Mouse (Mus musculus) neural tube, embryonic 12.5 days (tissue): ENCODE measurements around the gene Ccdc6. TPM values are rescaled to one million over a fixed set of nuclear protein-coding genes. Genes with fewer than 3 reads are reported as not detected.

Experiments used
- ATAC-seq: fragments of 200-750 bp; cut with Nextera tagmentation; 2 replicates; pipeline ENCODE4 v1.8.0; 2017; ENCODE audit warnings: low read depth, mild to moderate bottlenecking, moderate TSS enrichment, moderate library complexity; ENCODE audit not compliant: low FRiP score
- H3K27ac ChIP-seq: fragments of 300-500 bp; sonication (generic); 2 replicates; pipeline ENCODE4 v1.5.1; 2016
- H3K27me3 ChIP-seq: fragments of 300-500 bp; sonication (generic); replicated peaks from 2 replicates; pipeline ENCODE4 v1.6.1; 2016; ENCODE audit warnings: mild to moderate bottlenecking
- H3K36me3 ChIP-seq: fragments of 300-500 bp; sonication (generic); 2 replicates; pipeline ENCODE4 v1.6.1; 2016; ENCODE audit warnings: mild to moderate bottlenecking
- H3K4me1 ChIP-seq: fragments of 300-500 bp; sonication (generic); 2 replicates; pipeline ENCODE4 v1.6.1; 2016
- H3K4me2 ChIP-seq: fragments of 300-500 bp; sonication (generic); replicated peaks from 2 replicates; pipeline ENCODE4 v1.6.1; 2016; ENCODE audit warnings: mild to moderate bottlenecking
- H3K4me3 ChIP-seq: fragments of 300-500 bp; sonication (generic); 2 replicates; pipeline ENCODE4 v1.5.1; 2016
- H3K9ac ChIP-seq: fragments of 300-500 bp; sonication (generic); 2 replicates; pipeline ENCODE4 v1.6.1; 2016; ENCODE audit warnings: mild to moderate bottlenecking
- H3K9me3 ChIP-seq: fragments of 300-500 bp; sonication (generic); 2 replicates; pipeline ENCODE4 v1.6.1; 2016; ENCODE audit warnings: mild to moderate bottlenecking
- WGBS: fragments of 180-500 bp; shearing (Covaris S2); methylation state at CpG from one replicate; pipeline ENCODE4 v1.1.7; 2016; 5-methylcytosine and 5-hydroxymethylcytosine counted together
- polyA plus RNA-seq: library from polyadenylated mRNA; unstranded; fragments of >200 nt; fragmentation: Nextera tagmentation; extraction: Ambion mirVana; gene quantifications from 2 replicates; pipeline ENCODE4 v1.2.1, GENCODE M21; 2016

The Ccdc6 gene
- polyA plus RNA-seq, 1 experiment from 2014 or later = 16.2 TPM

DNA sequence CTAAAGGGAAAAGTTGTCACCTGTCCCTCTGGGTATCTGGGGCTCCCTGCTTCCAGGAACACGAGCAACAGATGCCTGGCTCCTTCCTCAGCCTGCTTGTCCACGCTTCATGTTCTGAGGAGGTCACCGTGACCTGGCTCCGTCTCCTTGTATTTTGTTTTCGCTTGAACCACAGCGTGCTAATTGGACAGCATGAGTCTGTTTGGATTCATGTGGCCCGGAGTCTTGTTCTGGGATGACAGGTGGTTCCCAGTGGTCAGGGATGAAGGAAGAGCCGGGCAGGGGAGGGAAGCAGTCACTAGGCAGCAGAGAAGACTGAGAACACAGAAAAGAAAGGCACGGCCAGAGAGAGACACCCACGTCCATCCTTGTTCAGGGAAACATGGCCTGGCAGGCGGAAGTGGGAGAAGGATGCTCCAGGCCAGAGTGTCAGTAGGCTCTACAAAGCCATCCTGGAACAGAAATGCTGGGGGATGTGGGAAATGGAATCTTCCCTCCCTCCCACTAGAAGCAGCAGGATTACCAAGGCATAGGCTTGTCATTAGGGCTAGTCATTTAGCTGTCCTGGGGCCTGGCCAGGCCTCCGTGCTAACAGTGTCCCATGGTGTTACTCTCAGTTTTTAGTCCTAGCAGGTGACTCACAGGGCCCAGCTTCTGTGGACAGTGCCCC lies 62.9 kb downstream of the Ccdc6 start:
- ATAC-seq = no peak
- Histone ChIP-seq H3K9ac (no peak overlapping the region), H3K9me3 (no peaks in the 10 kb centered on the region), H3K4me3 (no peak overlapping the region), H3K27me3 (no peaks in the 10 kb centered on the region), H3K27ac (no peak overlapping the region), H3K4me2 (no peak overlapping the region), H3K4me1 (no peaks in the 10 kb centered on the region), H3K36me3 (peaks cover 22% of the 10 kb centered on the region)
- 77% methylated on average over 12 of the region's 12 CpGs for WGBS

DNA sequence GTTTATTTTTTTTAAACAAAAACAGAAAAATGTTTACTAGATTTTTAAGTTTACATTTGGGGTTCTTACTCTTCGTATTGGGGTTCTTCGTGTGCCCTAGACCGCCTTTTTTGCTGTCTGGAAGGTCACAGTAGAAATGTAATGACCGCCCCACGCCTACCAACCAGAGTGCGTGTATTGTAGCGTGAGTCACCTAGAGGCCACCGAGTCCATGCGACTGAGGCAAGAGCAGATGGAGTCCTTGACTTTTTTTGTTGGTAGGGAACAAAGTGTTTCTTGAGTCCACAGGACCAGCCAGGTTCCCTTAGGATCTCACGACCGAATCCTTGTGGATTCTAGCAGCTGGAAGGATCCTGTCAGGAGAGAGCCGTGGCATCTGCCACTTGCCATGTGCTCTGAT lies 63.9 kb downstream of the Ccdc6 start:
- ATAC-seq = no peak
- no peaks in the 10 kb centered on the region for H3K9me3 ChIP-seq
- WGBS = 90% methylated on average over 12 of the region's 12 CpGs
- H3K36me3 ChIP-seq = peaks cover 12% of the 10 kb centered on the region
- H3K27me3 ChIP-seq = no peaks in the 10 kb centered on the region
- no peaks in the 10 kb centered on the region for H3K4me1 ChIP-seq
- no peak overlapping the region for H3K4me3 ChIP-seq
- no peak overlapping the region for H3K4me2 ChIP-seq
- no peak overlapping the region for H3K27ac ChIP-seq
- no peak overlapping the region for H3K9ac ChIP-seq

DNA sequence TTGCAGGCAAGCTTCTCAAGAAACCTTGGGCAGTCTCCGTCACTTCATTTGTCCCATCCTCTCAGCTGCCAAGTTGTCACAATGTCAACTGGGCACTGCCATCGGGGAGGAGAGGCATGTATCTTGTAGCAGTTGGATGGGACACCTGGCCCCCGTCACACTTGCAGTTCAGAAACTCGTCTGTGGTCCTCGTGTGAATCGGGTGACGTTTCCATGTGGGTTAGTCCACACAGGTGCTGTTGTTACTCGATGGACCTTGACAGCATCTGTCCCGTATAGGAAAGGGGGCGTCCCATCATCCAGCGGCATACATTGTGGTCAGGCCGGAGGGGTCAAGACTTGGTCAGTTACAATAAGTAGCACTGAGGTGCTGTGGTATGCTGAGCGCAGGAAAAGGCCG lies 64.6 kb downstream of the Ccdc6 start:
- no peak overlapping the region for H3K27ac ChIP-seq
- H3K36me3 ChIP-seq = peaks cover 8% of the 10 kb centered on the region
- no peaks in the 10 kb centered on the region for H3K9me3 ChIP-seq
- no peaks in the 10 kb centered on the region for H3K4me1 ChIP-seq
- no peak overlapping the region for H3K4me3 ChIP-seq
- H3K9ac ChIP-seq = no peak overlapping the region
- no peak for ATAC-seq
- no peak overlapping the region for H3K4me2 ChIP-seq
- 94% methylated on average over 14 of the region's 14 CpGs for WGBS
- H3K27me3 ChIP-seq = no peaks in the 10 kb centered on the region

DNA sequence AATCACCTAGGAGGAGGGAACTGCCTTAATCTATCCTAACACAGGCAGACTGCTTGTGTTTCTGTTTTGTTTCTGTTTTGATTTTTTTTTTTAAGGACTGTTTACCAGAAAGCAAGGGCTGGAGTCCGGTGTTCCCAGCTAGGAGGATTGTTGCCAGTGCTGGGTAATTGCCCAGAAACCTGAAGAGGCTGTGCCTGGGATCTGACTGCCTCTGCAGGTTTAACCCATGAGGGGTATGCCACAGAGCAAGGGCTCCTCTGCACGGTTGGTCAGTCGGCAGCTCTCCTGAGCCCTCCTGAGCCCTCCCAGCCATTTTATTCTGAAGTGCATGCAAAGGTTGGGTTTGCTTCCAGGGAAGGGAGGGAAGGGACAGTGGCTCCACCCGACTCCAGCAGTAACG lies 66.8 kb downstream of the Ccdc6 start:
- peaks cover 9% of the 10 kb centered on the region for H3K36me3 ChIP-seq
- no peak for ATAC-seq
- no peaks in the 10 kb centered on the region for H3K27me3 ChIP-seq
- WGBS = 84% methylated on average over 5 of the region's 5 CpGs
- no peaks in the 10 kb centered on the region for H3K9me3 ChIP-seq
- H3K9ac ChIP-seq = no peak overlapping the region
- H3K27ac ChIP-seq = no peak overlapping the region
- H3K4me2 ChIP-seq = no peak overlapping the region
- no peak overlapping the region for H3K4me3 ChIP-seq
- H3K4me1 ChIP-seq = peaks cover 4% of the 10 kb centered on the region; the same call in 1 of the 2 replicates

DNA sequence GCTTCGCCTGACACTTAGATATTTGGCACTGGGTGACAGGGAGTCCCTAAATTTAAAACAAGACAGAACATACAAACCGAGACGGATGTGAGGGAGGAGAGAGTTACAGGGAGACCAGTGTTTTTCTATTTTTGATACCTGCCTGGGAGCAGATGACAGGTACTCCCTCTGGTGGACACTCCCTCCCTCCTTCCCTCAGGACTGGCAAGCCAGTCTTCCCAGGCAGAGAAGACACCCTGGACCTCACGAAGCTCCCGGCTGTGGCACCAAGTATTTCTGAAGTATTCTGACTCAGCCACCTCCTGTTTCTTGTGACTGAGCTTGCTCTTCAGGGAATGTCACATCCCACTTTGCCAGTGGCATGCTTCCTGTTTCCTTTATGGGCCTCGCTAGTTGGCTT lies 69.0 kb downstream of the Ccdc6 start:
- Histone ChIP-seq H3K27ac (no peak overlapping the region), H3K4me3 (no peak overlapping the region), H3K4me2 (no peak overlapping the region), H3K4me1 (peaks cover 11% of the 10 kb centered on the region; the same call in 1 of the 2 replicates), H3K9ac (no peak overlapping the region), H3K9me3 (no peaks in the 10 kb centered on the region), H3K36me3 (peaks cover 21% of the 10 kb centered on the region), H3K27me3 (no peaks in the 10 kb centered on the region)
- WGBS = 80% methylated on average over 6 of the region's 6 CpGs
- ATAC-seq = no peak

DNA sequence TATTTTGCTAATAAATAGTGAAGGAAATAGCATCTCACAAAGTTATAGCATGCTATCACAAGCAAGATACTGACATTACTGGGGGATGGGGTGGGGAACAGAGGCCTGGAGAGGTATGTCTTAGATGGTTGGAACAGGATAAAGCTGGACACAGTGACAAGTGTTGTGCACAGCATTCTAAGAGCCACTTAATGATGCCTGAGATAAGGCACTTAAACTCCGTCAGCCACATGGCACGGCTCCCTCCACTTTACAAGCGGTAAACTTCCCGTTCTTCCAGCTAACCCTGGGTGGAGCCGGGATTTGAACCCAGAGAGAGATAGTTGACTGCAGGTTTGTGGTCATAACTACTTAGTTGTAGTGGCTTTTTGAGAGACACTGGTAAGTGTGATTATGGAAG lies 69.5 kb downstream of the Ccdc6 start:
- Histone ChIP-seq H3K36me3 (peaks cover 27% of the 10 kb centered on the region), H3K4me3 (no peak overlapping the region), H3K27ac (no peak overlapping the region), H3K4me1 (peaks cover 11% of the 10 kb centered on the region; the same call in 1 of the 2 replicates), H3K9ac (no peak overlapping the region), H3K27me3 (no peaks in the 10 kb centered on the region), H3K4me2 (no peak overlapping the region), H3K9me3 (no peaks in the 10 kb centered on the region)
- 93% methylated on average over 5 of the region's 5 CpGs for WGBS
- ATAC-seq = no peak

DNA sequence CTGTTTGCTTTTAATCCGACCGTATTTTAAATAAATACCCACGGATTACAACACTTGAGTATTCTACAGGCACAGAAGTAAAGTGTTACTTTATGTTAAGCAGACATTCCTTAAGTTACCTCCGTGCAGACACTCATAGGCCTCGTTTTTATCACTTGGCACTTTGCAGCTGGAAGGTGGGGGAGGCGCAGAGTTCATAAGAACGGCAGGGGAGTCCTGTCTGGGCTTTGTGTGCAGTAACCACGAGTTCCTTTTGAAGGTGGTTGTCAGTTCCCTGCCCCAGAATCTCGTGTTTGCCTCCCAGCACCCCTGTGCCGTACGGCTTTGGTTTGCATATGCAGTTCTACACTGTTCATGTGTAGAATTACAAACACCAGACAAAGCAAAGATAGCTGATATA lies 70.7 kb downstream of the Ccdc6 start:
- ATAC-seq = no peak

DNA sequence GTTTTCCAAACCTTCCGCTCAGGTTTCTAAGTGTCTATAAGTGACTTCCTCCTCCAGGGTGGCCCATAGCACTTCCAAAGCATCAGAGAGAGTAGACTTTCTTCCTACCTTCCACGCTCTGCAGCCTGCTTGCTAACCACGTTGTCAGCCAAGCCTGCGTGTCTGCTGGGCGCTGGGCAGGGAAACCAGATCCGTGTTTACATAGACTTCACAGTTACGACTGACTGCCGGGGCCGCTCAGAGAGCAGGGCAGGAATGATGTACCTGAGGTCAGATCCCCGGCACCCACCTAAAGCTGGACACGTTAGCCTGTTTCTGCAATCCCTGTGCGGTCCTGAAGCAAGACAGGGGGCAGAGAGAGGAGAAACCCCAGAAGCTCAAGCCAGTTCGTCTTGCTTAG lies 71.5 kb downstream of the Ccdc6 start:
- H3K27ac ChIP-seq = no peak overlapping the region
- peaks cover 11% of the 10 kb centered on the region; the same call in 1 of the 2 replicates for H3K4me1 ChIP-seq
- 80% methylated on average over 13 of the region's 13 CpGs for WGBS
- no peak overlapping the region for H3K9ac ChIP-seq
- H3K4me3 ChIP-seq = no peak overlapping the region
- ATAC-seq = no peak
- peaks cover 30% of the 10 kb centered on the region for H3K36me3 ChIP-seq
- no peaks in the 10 kb centered on the region for H3K27me3 ChIP-seq
- no peak overlapping the region for H3K4me2 ChIP-seq
- H3K9me3 ChIP-seq = no peaks in the 10 kb centered on the region

More for the DNA sequence above, 70.7 kb downstream of the Ccdc6 start:
- H3K27ac ChIP-seq = no peak overlapping the region
- no peaks in the 10 kb centered on the region for H3K9me3 ChIP-seq
- peaks cover 30% of the 10 kb centered on the region for H3K36me3 ChIP-seq
- no peak overlapping the region for H3K4me3 ChIP-seq
- H3K4me1 ChIP-seq = peaks cover 11% of the 10 kb centered on the region; the same call in 1 of the 2 replicates
- WGBS = 85% methylated on average over 11 of the region's 11 CpGs
- H3K4me2 ChIP-seq = no peak overlapping the region
- no peak overlapping the region for H3K9ac ChIP-seq
- H3K27me3 ChIP-seq = no peaks in the 10 kb centered on the region

DNA sequence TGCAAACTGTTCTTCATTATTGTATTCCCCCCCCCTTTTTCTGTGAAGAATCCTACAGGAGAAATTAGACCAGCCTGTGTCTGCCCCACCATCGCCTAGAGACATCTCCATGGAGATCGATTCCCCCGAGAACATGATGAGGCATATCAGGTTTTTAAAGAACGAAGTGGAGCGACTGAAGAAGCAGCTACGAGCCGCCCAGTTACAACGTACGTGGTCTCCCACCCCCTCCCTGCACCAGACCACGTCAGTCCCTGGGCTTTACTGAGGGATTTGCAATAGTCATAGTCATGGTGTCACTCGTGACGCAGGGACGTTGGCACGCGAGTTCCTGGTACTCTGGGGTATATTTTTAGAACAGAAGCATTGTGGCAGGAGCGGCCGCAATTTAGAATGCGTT lies 72.1 kb downstream of the Ccdc6 start:
- H3K27me3 ChIP-seq = no peaks in the 10 kb centered on the region
- WGBS = 84% methylated on average over 18 of the region's 18 CpGs
- no peaks in the 10 kb centered on the region for H3K9me3 ChIP-seq
- peaks cover 30% of the 10 kb centered on the region for H3K36me3 ChIP-seq
- peaks cover 11% of the 10 kb centered on the region; the same call in 1 of the 2 replicates for H3K4me1 ChIP-seq
- H3K4me3 ChIP-seq = no peak overlapping the region
- H3K9ac ChIP-seq = no peak overlapping the region
- H3K4me2 ChIP-seq = no peak overlapping the region
- no peak overlapping the region for H3K27ac ChIP-seq
- ATAC-seq = no peak

DNA sequence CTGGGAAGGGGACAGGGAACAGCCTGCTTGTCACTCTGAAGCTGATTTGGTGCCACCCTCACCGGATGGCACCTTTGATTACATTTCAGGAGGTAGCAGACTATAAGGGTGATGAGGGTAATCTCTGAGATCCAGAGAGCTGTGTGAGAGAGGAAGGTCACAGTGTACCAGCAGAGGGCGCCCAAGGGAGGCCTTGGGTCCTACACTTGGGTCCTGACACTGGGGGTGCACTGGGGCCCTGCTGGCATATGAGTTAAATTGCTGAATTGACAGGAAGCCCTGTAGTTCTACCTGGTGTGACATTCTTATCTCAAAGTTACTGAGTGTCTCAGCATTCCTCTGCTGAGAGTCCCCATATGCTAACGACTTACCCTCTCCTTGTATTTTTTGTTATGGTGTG lies 76.4 kb downstream of the Ccdc6 start:
- H3K27ac ChIP-seq = no peak overlapping the region
- H3K9ac ChIP-seq = no peak overlapping the region
- H3K4me2 ChIP-seq = no peak overlapping the region
- H3K4me3 ChIP-seq = no peak overlapping the region
- H3K36me3 ChIP-seq = peaks cover 44% of the 10 kb centered on the region
- H3K27me3 ChIP-seq = no peaks in the 10 kb centered on the region
- peaks cover 11% of the 10 kb centered on the region; the same call in 1 of the 2 replicates for H3K4me1 ChIP-seq
- no peaks in the 10 kb centered on the region for H3K9me3 ChIP-seq
- ATAC-seq = no peak
- 62% methylated on average over 3 of the region's 3 CpGs for WGBS

DNA sequence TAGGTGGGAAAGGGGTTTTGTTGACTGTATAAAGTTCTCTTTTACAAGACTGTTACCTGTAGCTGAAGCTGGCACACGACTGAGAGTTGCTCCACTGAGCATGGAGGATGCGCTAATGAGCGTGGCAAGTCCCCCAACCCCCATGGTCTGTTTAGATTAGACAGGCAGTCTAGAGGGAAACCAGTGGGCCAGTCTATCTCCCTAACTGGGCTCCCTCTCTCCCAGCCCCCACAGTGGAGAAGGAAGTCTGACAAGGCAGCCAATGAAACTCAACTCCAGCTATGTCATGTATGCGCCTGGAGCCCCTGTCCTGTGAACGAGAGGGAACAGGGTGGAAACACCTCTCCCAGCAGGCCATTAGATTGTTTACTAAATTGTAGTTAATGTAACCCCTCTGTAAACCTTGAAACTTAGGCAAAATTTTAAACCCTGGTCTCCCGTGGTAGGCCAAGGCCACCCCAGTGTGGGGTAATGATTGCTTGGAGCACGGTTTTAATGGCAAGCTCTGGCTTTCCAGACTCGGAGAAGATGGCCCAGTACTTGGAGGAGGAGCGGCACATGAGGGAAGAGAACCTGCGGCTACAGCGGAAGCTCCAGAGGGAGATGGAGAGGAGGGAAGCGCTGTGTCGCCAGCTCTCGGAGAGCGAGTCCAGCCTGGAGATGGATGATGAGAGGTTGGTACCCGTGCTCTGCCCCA lies 77.7 kb downstream of the Ccdc6 start:
- Histone ChIP-seq H3K27ac (no peak overlapping the region), H3K36me3 (peaks cover 39% of the 10 kb centered on the region)
- ATAC-seq = no peak

DNA sequence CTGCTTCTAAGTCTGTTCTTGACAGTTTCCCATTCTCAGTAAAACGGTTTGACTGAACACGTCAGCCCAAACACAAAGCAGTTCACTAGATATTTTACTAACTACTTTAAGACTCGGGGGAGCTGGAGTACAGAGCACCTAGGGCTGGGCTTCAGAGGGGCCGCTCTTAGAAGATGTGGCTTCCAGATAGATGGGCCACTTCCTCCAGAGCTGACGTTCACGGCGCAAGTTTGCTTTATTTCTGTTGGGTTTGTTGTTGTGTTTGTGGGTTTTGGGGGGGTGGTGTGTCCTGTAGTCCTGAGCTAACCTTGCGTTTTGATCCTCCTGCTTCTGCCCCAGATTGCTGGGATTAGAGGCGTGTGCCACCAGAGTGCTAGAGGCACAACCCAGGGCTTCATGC lies 83.8 kb downstream of the Ccdc6 start:
- Histone ChIP-seq H3K27me3 (no peaks in the 10 kb centered on the region), H3K9me3 (no peaks in the 10 kb centered on the region), H3K9ac (no peak overlapping the region), H3K4me3 (no peak overlapping the region), H3K27ac (no peak overlapping the region), H3K4me1 (peaks cover 7% of the 10 kb centered on the region), H3K4me2 (no peak overlapping the region), H3K36me3 (peaks cover 26% of the 10 kb centered on the region)
- WGBS = 92% methylated on average over 9 of the region's 9 CpGs
- ATAC-seq = no peak

More for the DNA sequence above, 77.7 kb downstream of the Ccdc6 start:
- WGBS = 83% methylated on average over 16 of the region's 16 CpGs
- H3K27me3 ChIP-seq = no peaks in the 10 kb centered on the region
- H3K4me3 ChIP-seq = no peak overlapping the region
- H3K4me1 ChIP-seq = no peaks in the 10 kb centered on the region
- no peaks in the 10 kb centered on the region for H3K9me3 ChIP-seq
- H3K9ac ChIP-seq = no peak overlapping the region
- H3K4me2 ChIP-seq = no peak overlapping the region
